Mouse (Mus musculus) induced T-regulatory cell, adult 2 months (primary cell): ENCODE measurements around the gene Vmn1r214.

ENCODE experiments used
- DNase-seq: peaks from one replicate; pipeline ENCODE4 v3.0.0-alpha.2; 2012; ENCODE audit warnings: low read depth

The Vmn1r214 gene

DNA sequence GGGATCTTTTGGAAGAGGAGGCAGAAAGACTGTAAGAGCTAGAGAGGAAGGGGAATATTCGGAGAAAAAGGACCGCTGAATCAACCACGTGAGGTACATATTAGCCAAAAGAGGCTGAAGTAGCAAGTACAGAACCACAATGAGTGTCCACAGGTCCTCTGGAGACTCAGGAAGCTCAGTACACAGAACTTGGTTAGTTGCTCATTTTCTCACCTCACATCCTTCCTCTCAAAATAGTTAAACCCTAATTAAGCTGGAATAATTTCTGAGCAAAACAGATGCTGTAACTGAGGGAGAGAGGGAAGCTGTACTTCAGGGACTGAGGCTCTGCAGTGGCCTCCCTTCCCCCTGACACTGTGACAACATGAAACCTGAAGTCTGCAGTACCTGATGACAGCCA, at the start of gene Vmn1r214:
Gene Vmn1r214, plus strand, starts transcription at position 301 of the 400 bp plus-strand sequence.
- no peak for DNase-seq

DNA sequence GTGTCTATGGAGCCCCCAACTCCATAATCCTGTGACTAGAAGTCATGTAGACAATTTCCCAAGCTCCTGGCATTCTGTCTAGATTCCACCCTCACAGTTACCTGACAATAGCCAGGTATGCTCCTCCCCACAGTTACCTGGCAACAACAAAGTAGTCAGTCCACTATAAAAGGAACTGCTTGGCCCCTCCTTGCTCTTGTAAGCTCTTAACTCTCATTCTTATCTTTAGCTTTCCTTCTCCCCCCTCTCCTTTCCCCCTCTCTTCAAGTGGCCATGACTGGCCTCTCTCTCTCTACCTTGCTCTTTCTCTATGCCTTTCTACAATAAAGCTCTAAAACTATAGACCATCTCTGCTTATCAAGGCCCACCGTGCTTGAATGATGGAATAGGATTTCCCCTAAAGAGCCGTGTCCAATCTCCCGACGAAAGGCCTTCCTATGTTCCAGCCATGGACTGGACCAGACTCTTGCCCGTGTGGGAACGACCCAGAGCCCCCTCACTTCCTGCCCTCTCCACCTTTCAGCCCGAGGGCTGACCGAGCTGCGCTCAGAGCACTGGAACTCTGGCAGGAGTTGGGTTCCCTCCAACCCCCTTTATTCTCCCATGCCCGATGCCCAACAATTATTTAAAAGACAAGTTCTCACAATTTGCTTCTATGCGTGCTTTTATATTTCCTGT, 39.9 kb upstream of the Vmn1r214 start:
- DNase-seq = no peak

DNA sequence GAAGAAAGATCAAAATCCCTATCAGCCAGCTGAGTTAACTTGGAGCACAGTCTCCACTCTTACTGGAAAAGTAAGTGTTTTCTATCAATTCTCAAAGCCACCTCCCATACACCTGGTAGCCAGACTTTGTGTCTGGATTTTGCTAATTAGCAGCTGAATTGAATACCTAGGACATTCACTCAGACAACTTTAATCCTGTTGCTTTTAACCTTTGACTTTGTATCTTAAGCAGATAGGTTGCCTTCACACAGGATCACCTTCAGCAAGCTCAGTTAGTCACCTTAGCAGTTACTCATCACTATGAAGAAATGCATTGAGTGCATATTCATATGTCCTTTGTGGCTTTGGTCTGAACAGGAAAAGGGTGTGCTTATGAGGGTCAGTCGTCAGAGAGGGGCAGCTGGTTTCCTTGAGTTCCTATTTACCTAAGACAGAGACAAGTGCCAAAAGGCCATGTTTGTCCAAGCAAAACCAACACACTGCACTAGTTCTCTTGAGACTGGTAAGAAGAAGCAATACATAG, 38.0 kb upstream of the Vmn1r214 start:
- DNase-seq = no peak

DNA sequence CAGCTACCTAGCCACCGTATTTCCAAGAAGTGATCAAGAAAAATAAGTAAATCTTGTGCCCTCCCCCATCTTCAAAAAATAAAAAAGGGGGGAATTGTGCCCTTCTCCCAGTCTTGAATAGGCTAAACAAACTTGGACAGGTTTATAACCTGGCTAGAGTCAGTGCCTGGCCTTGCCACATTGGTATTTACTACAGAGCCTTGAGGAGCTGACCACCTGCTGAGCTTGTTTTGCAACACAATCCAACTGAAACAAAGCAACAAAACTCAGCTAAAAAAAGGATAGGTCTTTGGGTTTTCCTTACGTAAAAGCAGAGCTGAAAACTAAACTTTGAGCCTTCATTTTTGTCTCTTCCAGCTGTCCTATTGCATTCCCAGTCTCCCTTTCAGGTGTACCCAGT, 37.5 kb upstream of the Vmn1r214 start:
- no peak for DNase-seq

- no peak for DNase-seq
Observed at GRCm38 (mm10) chr13:23007356-23007755, 22.9 kb upstream of the Vmn1r214 start, which contains the start of gene Vmn1r213. TSS of gene Vmn1r213 (plus strand) at chr13:23007656.

- DNase-seq = no peak
Observed at GRCm38 (mm10) chr13:23018158-23018557, 12.1 kb upstream of the Vmn1r214 start.

DNA sequence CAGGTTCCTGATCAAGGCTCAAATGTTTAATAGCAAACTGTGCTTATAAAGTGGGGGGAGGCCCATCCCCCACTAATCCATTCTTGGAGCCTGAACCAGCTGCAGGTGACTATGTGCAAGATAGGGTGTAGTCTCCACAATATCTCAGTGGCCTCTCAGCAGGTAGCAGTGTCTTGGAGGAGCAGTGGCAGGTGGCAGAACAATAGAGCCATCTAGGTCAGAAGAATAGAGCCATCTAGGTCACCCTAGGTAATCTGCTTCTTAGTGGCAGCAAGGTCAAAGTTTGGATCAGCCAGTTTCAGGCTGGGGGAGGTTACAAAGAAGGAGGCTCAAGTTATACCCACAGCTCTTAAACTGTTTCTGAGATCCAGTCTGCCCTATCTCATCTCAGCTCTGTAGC, 5.4 kb upstream of the Vmn1r214 start:
- no peak for DNase-seq

- DNase-seq = no peak
Observed at GRCm38 (mm10) chr13:23057778-23058177, 27.6 kb downstream of the Vmn1r214 start.

- DNase-seq = no peak
Observed at GRCm38 (mm10) chr13:23067725-23068124, 37.5 kb downstream of the Vmn1r214 start, which contains the start of gene Vmn1r215. TSS of gene Vmn1r215 (plus strand) at chr13:23068025.

DNA sequence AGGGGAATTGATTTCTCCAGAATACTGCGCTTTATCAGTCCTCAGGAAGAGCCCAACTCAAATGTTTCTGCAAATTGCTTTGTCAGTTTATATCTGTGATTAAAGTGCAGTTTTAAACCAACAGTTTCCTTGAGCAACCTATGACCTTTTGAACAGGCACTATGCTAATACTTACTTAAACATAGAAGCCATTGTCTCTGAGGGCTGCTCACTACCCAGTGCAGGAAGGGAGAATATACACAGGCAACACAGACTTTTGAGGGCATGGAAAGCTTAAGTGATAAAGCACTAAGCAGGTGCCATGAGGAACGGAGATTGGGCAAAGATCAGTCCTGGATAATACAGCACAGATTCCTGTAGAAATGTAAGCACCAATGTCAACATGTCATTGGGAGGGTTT, 39.1 kb downstream of the Vmn1r214 start:
- no peak for DNase-seq
